In genomic region chr14:100353508-100353907, GRCm38 (mm10) we compare ENCODE assay signal across 19 mouse cellular contexts.
DNase-seq lines count a peak whose midpoint lies in the region; ATAC-seq and TF ChIP-seq lines count a peak whose summit lies in the region.
"Had no signal": no experiment of that assay in that cellular context is flagged by ENCODE, and none has a peak within 500 bp of the region (broad histone marks: within the 10 kb centered on the region; RNA-seq: fewer than 3 reads in every experiment).

No protein-coding gene starts in this region.

- ATAC-seq in forebrain, postnatal 0 days = no peak
- ATAC-seq in embryonic facial prominence, embryonic 11.5 days (replicated peaks; ENCODE audit: insufficient number of reproducible peaks, low FRiP score, low TSS enrichment, low read depth) = no peak
- ATAC-seq in limb, embryonic 12.5 days (ENCODE audit: insufficient number of reproducible peaks, insufficient read depth, low FRiP score, low TSS enrichment, low read depth) = peak; percentile 33; the same call in 1 of the 2 replicates
- ATAC-seq in liver, postnatal 0 days = no peak

- H3K9ac ChIP-seq in forebrain, postnatal 0 days = no peak overlapping the region
- H3K9ac ChIP-seq in embryonic facial prominence, embryonic 11.5 days (replicated peaks; ENCODE audit: low read length) = no peak overlapping the region
- H3K9ac ChIP-seq in limb, embryonic 12.5 days (replicated peaks) = no peak overlapping the region
- no peak overlapping the region for H3K9ac ChIP-seq in liver, postnatal 0 days (replicated peaks)
- H3K9ac ChIP-seq: hindbrain, embryonic 13.5 days; lung, embryonic 15.5 days; midbrain, embryonic 12.5 days had no signal

- H3K4me1 ChIP-seq in forebrain, embryonic 10.5 days = peaks cover 14% of the 10 kb centered on the region
- no peaks in the 10 kb centered on the region for H3K4me1 ChIP-seq in forebrain, postnatal 0 days (ENCODE audit: insufficient read depth)
- no peaks in the 10 kb centered on the region for H3K4me1 ChIP-seq in embryonic facial prominence, embryonic 11.5 days (ENCODE audit: control insufficient read depth, insufficient read depth, low read length)
- H3K4me1 ChIP-seq in limb, embryonic 12.5 days (replicated peaks) = peaks cover 27% of the 10 kb centered on the region
- H3K4me1 ChIP-seq in liver, postnatal 0 days (ENCODE audit: insufficient read depth) = no peaks in the 10 kb centered on the region; the same call in 1 of the 2 replicates
- H3K4me1 ChIP-seq: hindbrain, embryonic 13.5 days; lung, embryonic 15.5 days had no signal

- no peaks in the 10 kb centered on the region for H3K36me3 ChIP-seq in forebrain, embryonic 10.5 days (replicated peaks)
- H3K36me3 ChIP-seq in forebrain, postnatal 0 days (ENCODE audit: insufficient read depth) = no peaks in the 10 kb centered on the region
- no peaks in the 10 kb centered on the region for H3K36me3 ChIP-seq in embryonic facial prominence, embryonic 11.5 days (replicated peaks; ENCODE audit: control insufficient read depth, insufficient read depth, low read depth, low read length)
- H3K36me3 ChIP-seq in limb, embryonic 12.5 days = no peaks in the 10 kb centered on the region
- no peaks in the 10 kb centered on the region for H3K36me3 ChIP-seq in liver, postnatal 0 days (replicated peaks; ENCODE audit: insufficient read depth, low read length)
- H3K36me3 ChIP-seq: hindbrain, embryonic 13.5 days; lung, embryonic 15.5 days; midbrain, embryonic 12.5 days had no signal

- H3K9me3 ChIP-seq in forebrain, embryonic 10.5 days = no peaks in the 10 kb centered on the region
- no peaks in the 10 kb centered on the region for H3K9me3 ChIP-seq in forebrain, postnatal 0 days (ENCODE audit: low read length)
- H3K9me3 ChIP-seq in embryonic facial prominence, embryonic 11.5 days (replicated peaks; ENCODE audit: control insufficient read depth, low read length) = no peaks in the 10 kb centered on the region
- no peaks in the 10 kb centered on the region for H3K9me3 ChIP-seq in limb, embryonic 12.5 days
- H3K9me3 ChIP-seq in liver, postnatal 0 days (ENCODE audit: low read length) = no peaks in the 10 kb centered on the region
- H3K9me3 ChIP-seq: hindbrain, embryonic 13.5 days; lung, embryonic 15.5 days; midbrain, embryonic 12.5 days had no signal

- H3K4me2 ChIP-seq in forebrain, postnatal 0 days (ENCODE audit: low read depth) = no peak overlapping the region
- H3K4me2 ChIP-seq in embryonic facial prominence, embryonic 11.5 days (ENCODE audit: low read depth, low read length) = no peak overlapping the region
- no peak overlapping the region for H3K4me2 ChIP-seq in limb, embryonic 12.5 days
- H3K4me2 ChIP-seq in liver, postnatal 0 days (ENCODE audit: low read depth, low read length) = no peak overlapping the region
- H3K4me2 ChIP-seq: hindbrain, embryonic 13.5 days; lung, embryonic 15.5 days; midbrain, embryonic 12.5 days had no signal

- H3K27ac ChIP-seq in forebrain, embryonic 10.5 days = peak overlapping the region; percentile 58; the same call in 1 of the 2 replicates
- no peak overlapping the region for H3K27ac ChIP-seq in forebrain, postnatal 0 days (ENCODE audit: low read depth, low read length)
- no peak overlapping the region for H3K27ac ChIP-seq in embryonic facial prominence, embryonic 11.5 days (replicated peaks; ENCODE audit: low read depth, low read length)
- peak overlapping the region; percentile 86 for H3K27ac ChIP-seq in limb, embryonic 12.5 days
- H3K27ac ChIP-seq in liver, postnatal 0 days (ENCODE audit: low read depth) = peak overlapping the region; percentile 75
- H3K27ac ChIP-seq: hindbrain, embryonic 13.5 days; lung, embryonic 15.5 days; macrophage; midbrain, embryonic 12.5 days had no signal

- 73% methylated on average over 4 of the region's 4 CpGs for WGBS in forebrain, embryonic 10.5 days
- WGBS in forebrain, postnatal 0 days = 77% methylated on average over 4 of the region's 4 CpGs
- WGBS in embryonic facial prominence, embryonic 11.5 days = 37% methylated on average over 4 of the region's 4 CpGs
- WGBS in limb, embryonic 12.5 days = 15% methylated on average over 4 of the region's 4 CpGs
- WGBS in liver, postnatal 0 days (ENCODE audit: insufficient replicate concordance) = 65% methylated on average over 4 of the region's 4 CpGs

- H3K27me3 ChIP-seq in forebrain, embryonic 10.5 days (ENCODE audit: poor library complexity, severe bottlenecking) = no peaks in the 10 kb centered on the region
- no peaks in the 10 kb centered on the region for H3K27me3 ChIP-seq in forebrain, postnatal 0 days (ENCODE audit: insufficient read depth, low read length)
- no peaks in the 10 kb centered on the region for H3K27me3 ChIP-seq in embryonic facial prominence, embryonic 11.5 days (ENCODE audit: control insufficient read depth, insufficient read depth, low read length)
- no peaks in the 10 kb centered on the region for H3K27me3 ChIP-seq in limb, embryonic 12.5 days
- H3K27me3 ChIP-seq in liver, postnatal 0 days (ENCODE audit: insufficient read depth, low read length) = no peaks in the 10 kb centered on the region
- H3K27me3 ChIP-seq: hindbrain, embryonic 13.5 days; lung, embryonic 15.5 days; midbrain, embryonic 12.5 days had no signal

- no peak for TF ChIP-seq EP300 in liver, postnatal 0 days (IDR thresholded peaks at IDR 0.05; ENCODE audit: low read depth)

- no peak for DNase-seq in forebrain, embryonic 10.5 days (ENCODE audit: extremely low spot score, low spot score)
- DNase-seq in forebrain, postnatal 0 days = no peak
- DNase-seq in embryonic facial prominence, embryonic 11.5 days (ENCODE audit: low spot score) = peak; percentile 42
- DNase-seq in liver, postnatal 0 days = no peak
- DNase-seq in cerebellum, postnatal 10 days = no peak
- no peak for DNase-seq in urinary bladder, postnatal 4 days (ENCODE audit: low spot score in 2 of 2)
- DNase-seq in frontal cortex, postnatal 10 days (ENCODE audit: low spot score in 2 of 2) = no peak
- DNase-seq: cerebellum, postnatal 14 days; gastrocnemius, postnatal 25 days; heart, postnatal 10 days; kidney, adult 18-20 months; spleen, adult 18-20 months; thymus, adult 2 months had no signal

- TF ChIP-seq CTCF in forebrain, postnatal 0 days (IDR thresholded peaks at IDR 0.05; ENCODE audit: low read depth) = no peak
- no peak for TF ChIP-seq CTCF in liver, postnatal 0 days (IDR thresholded peaks at IDR 0.05; ENCODE audit: low read depth)

- H3K4me3 ChIP-seq in forebrain, embryonic 10.5 days = no peak overlapping the region
- no peak overlapping the region for H3K4me3 ChIP-seq in forebrain, postnatal 0 days (ENCODE audit: low read depth, low read length)
- no peak overlapping the region for H3K4me3 ChIP-seq in embryonic facial prominence, embryonic 11.5 days (ENCODE audit: low read depth, low read length)
- H3K4me3 ChIP-seq in limb, embryonic 12.5 days (replicated peaks) = no peak overlapping the region
- H3K4me3 ChIP-seq in liver, postnatal 0 days (ENCODE audit: low read depth, low read length) = no peak overlapping the region
- H3K4me3 ChIP-seq: hindbrain, embryonic 13.5 days; lung, embryonic 15.5 days; midbrain, embryonic 12.5 days; myocyte had no signal

Comparison
In these comparisons a context has a peak if more than half of its experiments do, and no peak if none do; other contexts are left out.
1. H3K27ac ChIP-seq: peak in forebrain, embryonic 10.5 days (single experiment), limb, embryonic 12.5 days (single experiment) and liver, postnatal 0 days (single experiment); none in forebrain, postnatal 0 days (single experiment) and embryonic facial prominence, embryonic 11.5 days (single experiment).